8 mouse cellular contexts compared by ENCODE assay signal in the genomic region with DNA sequence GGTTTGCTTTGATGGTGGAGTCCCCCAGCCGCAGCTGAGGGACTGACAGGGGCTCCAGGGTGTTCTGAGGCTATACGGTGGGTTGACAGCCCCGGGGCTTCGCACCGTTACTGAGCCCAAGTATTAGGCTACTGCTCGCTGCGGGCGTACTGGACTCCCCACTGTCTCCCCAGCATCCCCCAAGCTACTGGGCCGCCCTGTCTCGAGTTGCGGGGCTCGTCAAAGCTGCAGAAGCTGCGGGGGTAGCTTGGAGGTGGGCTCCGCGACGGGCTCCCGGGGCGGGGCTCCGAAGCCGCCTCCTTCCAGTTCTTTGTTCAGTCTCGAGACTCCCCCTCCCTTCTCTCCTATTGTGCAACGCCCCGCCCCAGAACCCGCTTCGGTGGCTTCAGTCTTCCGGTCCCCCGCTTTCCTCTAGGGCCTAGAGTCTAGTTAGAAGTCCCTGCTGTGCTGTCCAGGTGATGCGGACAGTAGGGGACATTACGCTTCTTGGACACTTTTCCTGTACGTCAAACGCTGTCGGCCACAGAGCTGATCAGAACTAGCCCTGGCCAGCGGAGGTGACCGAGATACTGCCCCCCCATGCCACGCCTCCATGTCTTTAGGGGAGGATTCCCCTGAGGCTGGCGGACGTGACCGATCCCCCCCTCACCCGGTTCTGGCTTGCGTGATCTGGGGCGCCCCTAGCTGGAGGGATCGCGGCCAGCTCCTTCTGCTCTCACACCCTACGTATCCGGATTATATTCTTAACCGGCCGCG. TPM values are rescaled to one million over a fixed set of nuclear protein-coding genes. Genes with fewer than 3 reads are reported as not detected.
DNase-seq lines count a peak whose midpoint lies in the region; ATAC-seq and TF ChIP-seq lines count a peak whose summit lies in the region.

No protein-coding gene starts in this region.

- no peak for TF ChIP-seq POLR2A in testis, adult 2 months (IDR thresholded peaks at IDR 0.05; ENCODE audit: control insufficient read depth, low read depth, low read length)

- WGBS in forebrain, embryonic 13.5 days = under 1% methylated on average over 48 of the region's 48 CpGs
- under 1% methylated on average over 48 of the region's 48 CpGs for WGBS in neural tube, embryonic 14.5 days

- TF ChIP-seq CTCF in E14TG2a.4 (conservative IDR thresholded peaks at IDR 0.05; ENCODE audit: low read length) = no peak
- no peak for TF ChIP-seq CTCF in testis, adult 2 months (IDR thresholded peaks at IDR 0.05; ENCODE audit: control insufficient read depth, insufficient read depth, insufficient replicate concordance, low read depth, low read length)

- H3K27ac ChIP-seq in forebrain, embryonic 13.5 days = peak overlapping the region; percentile 98
- peak overlapping the region; percentile 95 for H3K27ac ChIP-seq in neural tube, embryonic 14.5 days (ENCODE audit: low read depth, low read length)
- peak overlapping the region; percentile 96 for H3K27ac ChIP-seq in testis, adult 2 months (ENCODE audit: control insufficient read depth, insufficient read depth, low read depth, low read length)

- H3K4me1 ChIP-seq in E14TG2a.4 (replicated peaks; ENCODE audit: low read depth, low read length) = peaks cover 33% of the 10 kb centered on the region
- peaks cover 21% of the 10 kb centered on the region for H3K4me1 ChIP-seq in forebrain, embryonic 13.5 days
- peaks cover 12% of the 10 kb centered on the region for H3K4me1 ChIP-seq in neural tube, embryonic 14.5 days (ENCODE audit: control insufficient read depth, insufficient read depth, low read length)
- H3K4me1 ChIP-seq in testis, adult 2 months (ENCODE audit: control insufficient read depth, insufficient read depth, low read length) = peaks cover 8% of the 10 kb centered on the region

- peak; percentile 34 for DNase-seq in c-Kit-positive CD71-positive TER-119-negative erythroid progenitor cells, embryonic 14.5 days (ENCODE audit: low read depth)
- DNase-seq in heart, postnatal 10 days = peak; percentile 86
- peak; percentile 88 to 92 for DNase-seq in kidney, postnatal 4 days
- peak; percentile 88 to 91 for DNase-seq in lung, adult 18-20 months

- H3K9ac ChIP-seq in forebrain, embryonic 13.5 days = peak overlapping the region; percentile 99
- H3K9ac ChIP-seq in neural tube, embryonic 14.5 days (replicated peaks; ENCODE audit: low read depth, low read length) = peak overlapping the region; percentile 96

- peak overlapping the region; percentile 73 for H3K4me2 ChIP-seq in forebrain, embryonic 13.5 days
- H3K4me2 ChIP-seq in neural tube, embryonic 14.5 days (ENCODE audit: low read depth, low read length) = peak overlapping the region; percentile 72

- H3K4me3 ChIP-seq in E14TG2a.4 (replicated peaks; ENCODE audit: low read length) = peak overlapping the region; percentile 100
- H3K4me3 ChIP-seq in forebrain, embryonic 13.5 days = peak overlapping the region; percentile 93
- H3K4me3 ChIP-seq in neural tube, embryonic 14.5 days (ENCODE audit: low read depth, low read length) = peak overlapping the region; percentile 87
- H3K4me3 ChIP-seq in testis, adult 2 months (ENCODE audit: control insufficient read depth, low read depth, low read length) = peak overlapping the region; percentile 91

- intact Hi-C loops in heart, postnatal 10 days (cut with DNase I) = loop anchor here (1.0 to 5.0 kb wide), 4 partner anchors 62 to 266 kb away; a partner anchor contains a TSS

- H3K9me3 ChIP-seq in E14TG2a.4 (ENCODE audit: low read length) = no peaks in the 10 kb centered on the region
- H3K9me3 ChIP-seq in forebrain, embryonic 13.5 days (replicated peaks) = no peaks in the 10 kb centered on the region
- no peaks in the 10 kb centered on the region for H3K9me3 ChIP-seq in neural tube, embryonic 14.5 days (ENCODE audit: control insufficient read depth, low read length)

- no peaks in the 10 kb centered on the region for H3K27me3 ChIP-seq in E14TG2a.4 (ENCODE audit: insufficient read depth, low read length)
- H3K27me3 ChIP-seq in forebrain, embryonic 13.5 days = no peaks in the 10 kb centered on the region
- H3K27me3 ChIP-seq in neural tube, embryonic 14.5 days (ENCODE audit: control insufficient read depth, insufficient read depth, low read length) = no peaks in the 10 kb centered on the region
- H3K27me3 ChIP-seq in testis, adult 2 months (ENCODE audit: control insufficient read depth, insufficient read depth, low read length) = no peaks in the 10 kb centered on the region

- peak; percentile 80 for ATAC-seq in forebrain, embryonic 13.5 days
- ATAC-seq in neural tube, embryonic 14.5 days (ENCODE audit: low read depth) = peak; percentile 77

- peaks cover 37% of the 10 kb centered on the region for H3K36me3 ChIP-seq in E14TG2a.4 (ENCODE audit: insufficient read depth, low read length)
- peaks cover 33% of the 10 kb centered on the region for H3K36me3 ChIP-seq in forebrain, embryonic 13.5 days (ENCODE audit: poor library complexity, severe bottlenecking)
- peaks cover 23% of the 10 kb centered on the region for H3K36me3 ChIP-seq in neural tube, embryonic 14.5 days (ENCODE audit: control insufficient read depth, insufficient read depth, low read length)
- H3K36me3 ChIP-seq in testis, adult 2 months (ENCODE audit: control insufficient read depth, insufficient read depth, low read length) = no peaks in the 10 kb centered on the region

RNA-seq across cellular contexts. Expression of a gene that starts 1.0 kb away (rescaled TPM):
- polyA plus RNA-seq in forebrain, embryonic 13.5 days (2015; fragmentation: Nextera tagmentation; extraction: Ambion mirVana) = 130 and 141 TPM in 2 replicates
- total RNA-seq in heart, postnatal 10 days (2021) = 10 to 100 TPM; 19.7 to 21.2 TPM
- polyA plus RNA-seq in neural tube, embryonic 14.5 days (2014; fragmentation: Nextera tagmentation; extraction: Ambion mirVana) = 72.6 and 92.5 TPM in 2 replicates
- 4.8 and 5.5 TPM in 2 replicates for polyA plus RNA-seq in testis, adult 2 months (2012; rRNA removed)

Comparison
In these comparisons a context has a peak if more than half of its experiments do, and no peak if none do; other contexts are left out.
1. Peak in every context shown above with its lines: DNase-seq, ATAC-seq, H3K4me3 ChIP-seq and H3K27ac ChIP-seq.
2. DNase-seq: peak in every context shown above with its lines; median percentile 90 in kidney, postnatal 4 days; 90 in lung, adult 18-20 months; 86 in heart, postnatal 10 days; 34 in c-Kit-positive CD71-positive TER-119-negative erythroid progenitor cells, embryonic 14.5 days.
3. RNA of a gene that starts 1.0 kb away (polyA plus RNA-seq): 130 to 141 TPM in forebrain, embryonic 13.5 days and 72.6 to 92.5 TPM in neural tube, embryonic 14.5 days; 4.8 to 5.5 TPM in testis, adult 2 months; every median in the first group is over 10 times any median in the second.